Mouse (Mus musculus) central nervous system, embryonic 14 days (tissue): ENCODE measurements around the gene Traf2. TPM values are rescaled to one million over a fixed set of nuclear protein-coding genes. Genes with fewer than 3 reads are reported as not detected.

Source experiments
- polyA plus RNA-seq: library from polyadenylated mRNA; depleted of rRNA; stranded (reverse); fragments of >200 nt; gene quantifications from 2 replicates; pipeline ENCODE4 v1.2.3, GENCODE M21; 2012; rRNA removed

Traf2 gene
- 13.1 and 14.5 TPM in 2 replicates for polyA plus RNA-seq

GRCm38 (mm10) chr2:25546811-25547491 is at the start of gene Traf2:
Gene Traf2, minus strand, starts transcription at chr2:25546940.

GRCm38 (mm10) chr2:25581294-25581864 is 34.6 kb upstream of the Traf2 start, which contains the start of gene Ajm1:
Gene Ajm1, minus strand, starts transcription at chr2:25581757.

GRCm38 (mm10) chr2:25574579-25575431 is 28.1 kb upstream of the Traf2 start, which contains the start of the genes Mamdc4 and Phpt1:
Gene Mamdc4, minus strand, starts transcription at chr2:25574845.
Gene Phpt1, minus strand, starts transcription at chr2:25575224.

GRCm38 (mm10) chr2:25557221-25557963 is 10.7 kb upstream of the Traf2 start, which contains the start of gene Edf1:
Gene Edf1, plus strand, starts transcription at chr2:25557847.

GRCm38 (mm10) chr2:25501593-25502486 is 44.9 kb downstream of the Traf2 start, which contains the start of gene C8g:
Gene C8g, minus strand, starts transcription at chr2:25501719.

GRCm38 (mm10) chr2:25500576-25501405 is 45.9 kb downstream of the Traf2 start, which contains the start of gene Fbxw5:
Gene Fbxw5, plus strand, starts transcription at chr2:25500750.

GRCm38 (mm10) chr2:25493476-25493961 is 53.2 kb downstream of the Traf2 start, which contains the start of gene Lcn12:
Gene Lcn12, minus strand, starts transcription at chr2:25493911.

GRCm38 (mm10) chr2:25469969-25470368 is 76.8 kb downstream of the Traf2 start, which contains the start of gene Ptgds:
Gene Ptgds, minus strand, starts transcription at chr2:25470046.

Other genes starting within 250 kb of the Traf2 start
- 23.9 and 26.6 TPM in 2 replicates for gene Grin1, start 227.8 kb downstream of the Traf2 start, polyA plus RNA-seq
- 28.2 and 34.0 TPM in 2 replicates for gene Man1b1, start 214.6 kb downstream of the Traf2 start, polyA plus RNA-seq
- gene Dpp7, start 190.6 kb downstream of the Traf2 start, polyA plus RNA-seq = 48.1 and 51.1 TPM in 2 replicates
- 4.2 and 6.0 TPM in 2 replicates for gene Uap1l1, start 181.3 kb downstream of the Traf2 start, polyA plus RNA-seq
- 29.5 and 39.5 TPM in 2 replicates for gene Sapcd2, start 174.6 kb downstream of the Traf2 start, polyA plus RNA-seq
- 2.0 and 3.8 TPM in 2 replicates for gene Entpd2, start 151.1 kb downstream of the Traf2 start, polyA plus RNA-seq
- gene Npdc1, start 147.6 kb downstream of the Traf2 start, polyA plus RNA-seq = 585 and 599 TPM in 2 replicates
- 0.39 and 0.44 TPM in 2 replicates for gene Fut7, start 123.7 kb downstream of the Traf2 start, polyA plus RNA-seq
- gene Abca2, start 118.2 kb downstream of the Traf2 start, polyA plus RNA-seq = 43.4 and 48.8 TPM in 2 replicates
- gene Clic3, start 90.1 kb downstream of the Traf2 start, polyA plus RNA-seq = 0.74 and 1.3 TPM in 2 replicates
- gene Paxx, start 85.8 kb downstream of the Traf2 start, polyA plus RNA-seq = 122 and 124 TPM in 2 replicates
- 65.0 and 127 TPM in 2 replicates for gene Ptgds, start 76.9 kb downstream of the Traf2 start, polyA plus RNA-seq
- not detected in 2 replicates for gene Lcn12, start 53.0 kb downstream of the Traf2 start, polyA plus RNA-seq
- gene Fbxw5, start 46.2 kb downstream of the Traf2 start, polyA plus RNA-seq = 37.4 and 43.7 TPM in 2 replicates
- gene C8g, start 45.2 kb downstream of the Traf2 start, polyA plus RNA-seq = 3.2 and 4.1 TPM in 2 replicates
- 199 and 206 TPM in 2 replicates for gene Edf1, start 10.9 kb upstream of the Traf2 start, polyA plus RNA-seq
- 6.3 and 6.6 TPM in 2 replicates for gene Mamdc4, start 27.9 kb upstream of the Traf2 start, polyA plus RNA-seq
- 181 and 195 TPM in 2 replicates for gene Phpt1, start 28.3 kb upstream of the Traf2 start, polyA plus RNA-seq
- 15.8 and 18.1 TPM in 2 replicates for gene Ajm1, start 34.8 kb upstream of the Traf2 start, polyA plus RNA-seq
- gene Rabl6, start 61.6 kb upstream of the Traf2 start, polyA plus RNA-seq = 83.7 and 90.9 TPM in 2 replicates
- 0.01 TPM in 1 of 2 replicates, not detected in the other for gene Ccdc183, start 70.7 kb upstream of the Traf2 start, polyA plus RNA-seq
- gene Tmem141, start 75.1 kb upstream of the Traf2 start, polyA plus RNA-seq = 27.9 and 35.4 TPM in 2 replicates
- gene Fcna, start 81.1 kb upstream of the Traf2 start, polyA plus RNA-seq = 1.1 TPM in 2 replicates
- not detected in 2 replicates for gene Lcn8, start 106.2 kb upstream of the Traf2 start, polyA plus RNA-seq
- gene Lcn5, start 111.0 kb upstream of the Traf2 start, polyA plus RNA-seq = not detected in 2 replicates
- gene Lcn6, start 129.8 kb upstream of the Traf2 start, polyA plus RNA-seq = not detected in 2 replicates
- not detected in 2 replicates for gene Lcn10, start 135.8 kb upstream of the Traf2 start, polyA plus RNA-seq
- gene Obp2a, start 153.1 kb upstream of the Traf2 start, polyA plus RNA-seq = not detected in 2 replicates
- gene Bmyc, start 159.8 kb upstream of the Traf2 start, polyA plus RNA-seq = 70.7 and 77.4 TPM in 2 replicates
- not detected in 2 replicates for gene Obp2b, start 190.1 kb upstream of the Traf2 start, polyA plus RNA-seq
- not detected in 2 replicates for gene Lcn3, start 218.6 kb upstream of the Traf2 start, polyA plus RNA-seq
- not detected in 2 replicates for gene Lcn11, start 230.1 kb upstream of the Traf2 start, polyA plus RNA-seq
- gene Gm13539, start 235.3 kb upstream of the Traf2 start, polyA plus RNA-seq = not detected in 2 replicates